Mouse (Mus musculus) left cerebral cortex, adult 8-10 months (tissue): ENCODE measurements around the gene Diras1. TPM values are rescaled to one million over a fixed set of nuclear protein-coding genes. Genes with fewer than 3 reads are reported as not detected.

Experiments
- DNase-seq, 2 experiments: peaks; one replicate each; pipeline ENCODE4 v3.0.0; 2022; ENCODE audit warnings: low spot score in 2 of 2
- total RNA-seq, 4 experiments: library from RNA; stranded (reverse); gene quantifications; 2 replicates each; pipeline ENCODE4 v1.2.4; 2022

The Diras1 gene
- total RNA-seq, 4 experiments from 2014 or later: 115 to 131 (median 118) TPM

- DNase-seq: no peak
Observed at GRCm38 (mm10) chr10:80972071-80972987, 53.1 kb downstream of the Diras1 start.

- DNase-seq: no peak
Observed at GRCm38 (mm10) chr10:80971533-80971932, 53.9 kb downstream of the Diras1 start.

GRCm38 (mm10) chr10:80970159-80970558 is 55.3 kb downstream of the Diras1 start:
- DNase-seq: no peak

Other genes starting within 250 kb of the Diras1 start
- 10 to 100 TPM; 35.5 to 53.7 (median 46.1) TPM for gene Sf3a2, start 227.5 kb downstream of the Diras1 start, total RNA-seq
- 10 to 100 TPM; 61.3 to 74.5 (median 66.4) TPM for gene Plekhj1, start 227.0 kb downstream of the Diras1 start, total RNA-seq
- gene Amh, start 220.4 kb downstream of the Diras1 start, total RNA-seq: 1 to 10 TPM; 1.1 to 2.2 (median 1.7) TPM
- gene Jsrp1, start 212.2 kb downstream of the Diras1 start, total RNA-seq: 1 to 10 TPM; 5.1 to 9.7 (median 6.2) TPM
- 100 to 1,000 TPM; 505 to 586 (median 560) TPM for gene Oaz1, start 199.0 kb downstream of the Diras1 start, total RNA-seq
- 10 to 100 TPM; 46.4 to 64.4 (median 48.1) TPM for gene Lingo3, start 181.6 kb downstream of the Diras1 start, total RNA-seq
- 10 to 100 TPM; 35.4 to 57.9 (median 48.2) TPM for gene Lsm7, start 170.5 kb downstream of the Diras1 start, total RNA-seq
- 10 to 100 TPM; 42.1 to 52.3 (median 46.0) TPM for gene Sppl2b, start 170.4 kb downstream of the Diras1 start, total RNA-seq
- under 1 TPM; 0.22 to 0.60 (median 0.39) TPM for gene Tmprss9, start 153.8 kb downstream of the Diras1 start, total RNA-seq
- 100 to 1,000 TPM; 106 to 147 (median 124) TPM for gene Timm13, start 124.7 kb downstream of the Diras1 start, total RNA-seq
- gene Lmnb2, start 107.4 kb downstream of the Diras1 start, total RNA-seq: 10 to 100 TPM; 17.6 to 21.2 (median 20.1) TPM
- gene Gadd45b, start 95.6 kb downstream of the Diras1 start, total RNA-seq: 10 to 100 TPM; 13.8 to 24.0 (median 20.6) TPM
- 100 to 1,000 TPM; 204 to 252 (median 224) TPM for gene Gng7, start 10.7 kb downstream of the Diras1 start, total RNA-seq
- gene Slc39a3, start 11.8 kb upstream of the Diras1 start, total RNA-seq: 10 to 100 TPM; 53.9 to 58.9 (median 56.4) TPM
- 100 to 1,000 TPM; 165 to 176 (median 169) TPM for gene Sgta, start 34.5 kb upstream of the Diras1 start, total RNA-seq
- gene Thop1, start 44.4 kb upstream of the Diras1 start, total RNA-seq: 10 to 100 TPM; 37.2 to 47.4 (median 43.3) TPM
- gene Creb3l3, start 73.2 kb upstream of the Diras1 start, total RNA-seq: under 1 TPM in 3 of 4 experiments, not detected in 1; 0.28 to 0.48 (median 0.37) TPM
- gene Map2k2, start 80.3 kb upstream of the Diras1 start, total RNA-seq: 100 to 1,000 TPM; 121 to 132 (median 126) TPM
- gene Zbtb7a, start 109.6 kb upstream of the Diras1 start, total RNA-seq: 100 to 1,000 TPM; 106 to 115 (median 112) TPM
- gene Pias4, start 142.3 kb upstream of the Diras1 start, total RNA-seq: 10 to 100 TPM; 22.0 to 30.4 (median 27.9) TPM
- gene Eef2, start 151.0 kb upstream of the Diras1 start, total RNA-seq: 100 to 1,000 TPM; 928 to 998 (median 954) TPM
- 10 to 100 TPM; 65.1 to 70.9 (median 68.9) TPM for gene Dapk3, start 157.3 kb upstream of the Diras1 start, total RNA-seq
- gene 4930442H23Rik, start 158.2 kb upstream of the Diras1 start, total RNA-seq: not detected
- under 1 TPM in 1 of 4 experiments, not detected in 3; 0.18 TPM for gene Nmrk2, start 176.4 kb upstream of the Diras1 start, total RNA-seq
- gene Atcay, start 205.2 kb upstream of the Diras1 start, total RNA-seq: 100 to 1,000 TPM; 165 to 189 (median 171) TPM
- gene Zfr2, start 207.5 kb upstream of the Diras1 start, total RNA-seq: 10 to 100 TPM; 58.4 to 65.1 (median 60.8) TPM
- 100 to 1,000 TPM; 167 to 192 (median 183) TPM for gene Matk, start 227.3 kb upstream of the Diras1 start, total RNA-seq
- gene Mrpl54, start 241.3 kb upstream of the Diras1 start, total RNA-seq: 10 to 100 TPM; 39.8 to 51.5 (median 47.8) TPM
- gene Apba3, start 241.3 kb upstream of the Diras1 start, total RNA-seq: 10 to 100 TPM; 24.3 to 38.6 (median 27.6) TPM